Mouse (Mus musculus) ES-E14 (cell line): ENCODE data around the gene Cbl. TPM values are rescaled to one million over a fixed set of nuclear protein-coding genes. Genes with fewer than 3 reads are reported as not detected.

ENCODE experiments used
- DNase-seq: peaks from one replicate; pipeline ENCODE4 v3.0.0-alpha.2; 2013; ENCODE audit warnings: low read depth, low spot score
- H3K27ac ChIP-seq: 2 replicates; pipeline ENCODE4 v1.5.1; 2012; ENCODE audit warnings: low read depth, mild to moderate bottlenecking, low read length, moderate library complexity, mixed read lengths; ENCODE audit not compliant: poor library complexity, insufficient read depth, severe bottlenecking
- H3K36me3 ChIP-seq: 2 replicates; pipeline ENCODE4 v1.6.1; 2012; ENCODE audit warnings: mild to moderate bottlenecking, low read length, moderate library complexity, mixed read lengths; ENCODE audit not compliant: control insufficient read depth, poor library complexity, insufficient read depth, severe bottlenecking
- H3K4me1 ChIP-seq, 2 experiments: fragments of 150-350 bp in 1 of 2; sonication (generic) in 1 of 2; 2 replicates each; pipeline ENCODE4 v1.6.1; 2012; ENCODE audit warnings: low read length in 2 of 2, mild to moderate bottlenecking in 1 of 2, mixed read lengths in 1 of 2; ENCODE audit not compliant: control insufficient read depth in 2 of 2, insufficient read depth in 2 of 2, poor library complexity in 1 of 2
- H3K4me3 ChIP-seq, 2 experiments: fragments of 150-350 bp in 1 of 2; sonication (generic) in 1 of 2; 2 replicates each; pipeline ENCODE4 v1.5.1; 2012; ENCODE audit warnings: low read length in 2 of 2, low read depth in 1 of 2, mild to moderate bottlenecking in 1 of 2, mixed read lengths in 1 of 2; ENCODE audit not compliant: insufficient read depth in 1 of 2, poor library complexity in 1 of 2, severe bottlenecking in 1 of 2
- H3K9ac ChIP-seq: 2 replicates; pipeline ENCODE4 v1.6.1; 2012; ENCODE audit warnings: low read depth, mild to moderate bottlenecking, low read length, mixed read lengths; ENCODE audit not compliant: poor library complexity, insufficient read depth, severe bottlenecking
- H3K9me3 ChIP-seq: fragments of 150-350 bp; sonication (generic); 2 replicates; pipeline ENCODE4 v1.6.1; 2012; ENCODE audit warnings: low read depth, mild to moderate bottlenecking, low read length; ENCODE audit not compliant: control insufficient read depth, insufficient read depth
- CHD2 ChIP-seq: IDR thresholded peaks from 2 replicates; pipeline ENCODE4 v1.6.1; 2014; ENCODE audit warnings: mild to moderate bottlenecking, low read depth, low read length, inconsistent platforms
- HCFC1 ChIP-seq: IDR thresholded peaks from 2 replicates; pipeline ENCODE4 v1.6.1; 2012; ENCODE audit warnings: low read length, inconsistent platforms, borderline replicate concordance; ENCODE audit not compliant: insufficient read depth
- MAFK ChIP-seq: IDR thresholded peaks from 2 replicates; pipeline ENCODE4 v1.6.1; 2014; ENCODE audit warnings: mild to moderate bottlenecking, low read depth, low read length, inconsistent platforms; ENCODE audit not compliant: insufficient read depth
- ZC3H11A ChIP-seq: IDR thresholded peaks from 2 replicates; pipeline ENCODE4 v1.6.1; 2012; ENCODE audit warnings: low read depth, mild to moderate bottlenecking, inconsistent platforms, low read length, borderline replicate concordance
- ZNF384 ChIP-seq: IDR thresholded peaks from 2 replicates; pipeline ENCODE4 v1.6.1; 2012; ENCODE audit warnings: low read depth, low read length, inconsistent platforms
- in situ Hi-C, 2 experiments: fragments of 600-800 bp; cut with MboI; formaldehyde crosslinking; loops; one replicate each; pipeline ENCODE4 v1.15.1; 2025; ENCODE audit warnings: low sequenced_read_pairs in 2 of 2, inconsistent platforms in 1 of 2; ENCODE audit not compliant: unreplicated experiment in 2 of 2
- total RNA-seq: library from RNA; depleted of rRNA; stranded (reverse); fragments of 300-350 nt; gene quantifications from 2 replicates; pipeline ENCODE4 v1.2.3, GENCODE M21; 2012

Cbl gene
- total RNA-seq, 1 experiment: 17.3 TPM

DNA sequence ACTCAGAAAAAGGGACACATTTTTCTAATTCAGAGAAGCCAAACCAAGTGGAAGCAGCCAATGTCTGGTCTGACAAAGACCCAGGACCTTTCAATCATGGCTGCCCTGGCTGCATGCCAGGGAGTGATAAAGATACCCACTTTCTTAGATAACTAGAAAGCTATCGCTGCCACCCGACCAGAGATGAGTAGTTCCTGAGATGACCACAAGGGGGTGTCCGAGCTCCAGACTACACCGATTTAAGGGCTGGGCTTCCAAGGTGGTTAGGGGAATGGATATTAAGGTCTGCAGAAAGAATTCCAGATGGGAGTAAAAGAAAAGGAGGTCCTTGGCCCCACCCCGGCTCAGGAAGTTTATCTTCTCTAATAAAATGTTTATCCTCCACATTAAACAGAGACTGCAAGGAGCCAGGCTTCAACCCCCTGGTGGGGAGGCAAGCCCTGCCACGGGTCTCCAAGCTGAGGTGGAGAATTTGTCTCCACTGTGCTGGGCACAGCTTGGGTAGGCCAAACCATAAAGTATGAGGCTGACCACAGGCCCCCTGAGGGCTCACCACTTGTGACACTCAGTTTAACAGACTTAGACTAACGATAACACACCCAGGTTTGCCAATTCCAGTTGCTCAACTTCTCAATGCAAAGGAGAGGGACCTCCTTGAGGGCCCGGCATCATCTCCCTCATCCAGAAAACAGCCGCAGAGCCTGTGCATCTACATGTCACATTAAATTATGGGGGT lies 124.3 kb downstream of the Cbl start:
- no peak for DNase-seq
- peak; percentile 22; the same call in 1 of the 2 replicates for TF ChIP-seq ZC3H11A
- no peak for TF ChIP-seq HCFC1
- no peak overlapping the region for H3K9ac ChIP-seq
- in situ Hi-C loops: no loop called here
- no peak overlapping the region for H3K27ac ChIP-seq
- H3K4me1 ChIP-seq: peaks cover 0 to 23% of the 10 kb centered on the region in 2 experiments; a peak in 3 of 4 replicates
- H3K9me3 ChIP-seq: no peaks in the 10 kb centered on the region
- no peak overlapping the region for H3K4me3 ChIP-seq
- peaks cover 17% of the 10 kb centered on the region; the same call in 1 of the 2 replicates for H3K36me3 ChIP-seq

DNA sequence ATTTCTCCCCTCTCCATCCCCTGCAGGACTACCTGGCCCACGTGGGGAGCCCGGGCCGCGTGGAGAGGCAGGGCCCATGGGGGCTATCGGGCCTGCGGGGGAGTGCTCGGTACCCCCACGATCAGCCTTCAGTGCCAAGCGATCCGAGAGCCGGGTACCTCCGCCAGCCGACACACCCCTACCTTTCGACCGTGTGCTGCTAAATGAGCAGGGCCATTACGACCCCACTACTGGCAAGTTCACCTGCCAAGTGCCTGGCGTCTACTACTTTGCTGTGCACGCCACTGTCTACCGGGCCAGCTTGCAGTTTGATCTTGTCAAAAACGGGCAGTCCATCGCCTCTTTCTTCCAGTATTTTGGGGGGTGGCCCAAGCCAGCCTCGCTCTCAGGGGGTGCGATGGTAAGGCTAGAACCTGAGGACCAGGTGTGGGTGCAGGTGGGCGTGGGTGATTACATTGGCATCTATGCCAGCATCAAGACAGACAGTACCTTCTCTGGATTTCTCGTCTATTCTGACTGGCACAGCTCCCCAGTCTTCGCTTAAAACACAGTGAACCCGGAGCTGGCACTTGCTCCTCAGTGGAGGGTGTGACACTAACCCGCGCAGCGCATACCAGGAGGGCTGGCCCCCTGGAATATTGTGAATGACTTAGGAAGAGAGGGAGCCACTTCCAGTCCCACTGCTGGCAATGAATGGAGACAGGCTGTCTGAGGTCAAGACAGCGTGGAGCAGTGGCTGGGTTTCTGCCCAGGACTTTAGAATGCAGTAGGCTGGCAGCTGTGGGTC lies 125.4 kb downstream of the Cbl start:
- Histone ChIP-seq H3K4me1 (peaks cover 0 to 19% of the 10 kb centered on the region in 2 experiments; a peak in 2 of 4 replicates), H3K27ac (no peak overlapping the region), H3K9ac (peak overlapping the region; percentile 68; the same call in 1 of the 2 replicates), H3K4me3 (peak overlapping the region; percentile 5 to 66; a peak in 3 of 4 replicates), H3K36me3 (peaks cover 17% of the 10 kb centered on the region; the same call in 1 of the 2 replicates), H3K9me3 (no peaks in the 10 kb centered on the region)
- no peak for DNase-seq
- in situ Hi-C loops: no loop called here
- TF ChIP-seq CHD2 (no peak), MAFK (no peak), ZC3H11A (no peak), ZNF384 (no peak), HCFC1 (no peak)

DNA sequence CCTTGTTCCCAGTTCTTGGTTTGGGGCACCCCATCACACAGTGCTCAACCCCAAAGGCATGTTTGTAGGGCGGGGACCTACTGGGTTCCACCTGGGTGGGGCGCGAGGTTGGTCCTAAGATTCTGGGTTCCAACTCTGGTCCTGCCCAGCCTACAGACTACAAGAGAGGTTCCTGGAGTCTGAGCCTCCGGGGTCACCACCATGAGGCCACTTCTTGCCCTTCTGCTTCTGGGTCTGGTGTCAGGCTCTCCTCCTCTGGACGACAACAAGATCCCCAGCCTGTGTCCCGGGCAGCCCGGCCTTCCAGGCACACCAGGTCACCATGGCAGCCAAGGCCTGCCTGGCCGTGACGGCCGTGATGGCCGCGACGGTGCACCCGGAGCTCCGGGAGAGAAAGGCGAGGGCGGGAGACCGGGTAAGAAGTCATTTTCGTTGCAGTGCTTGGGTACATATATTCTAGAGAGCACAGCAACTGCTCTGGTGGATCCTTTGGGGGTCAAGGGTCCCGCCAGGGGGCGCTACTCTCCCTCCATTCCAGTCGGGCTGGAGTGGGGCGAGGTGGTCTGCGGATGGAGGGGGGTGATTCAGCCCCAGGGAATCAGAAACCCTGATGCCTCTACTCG lies 126.2 kb downstream of the Cbl start:
- peak overlapping the region; percentile 68 for H3K9ac ChIP-seq
- no peak for TF ChIP-seq ZNF384
- TF ChIP-seq CHD2: no peak
- TF ChIP-seq HCFC1: no peak
- TF ChIP-seq ZC3H11A: no peak
- no peak for TF ChIP-seq MAFK
- in situ Hi-C loops: no loop called here
- no peak overlapping the region for H3K27ac ChIP-seq
- DNase-seq: no peak
- peak overlapping the region; percentile 5 to 66; a peak in 3 of 4 replicates for H3K4me3 ChIP-seq
- H3K9me3 ChIP-seq: no peaks in the 10 kb centered on the region
- H3K4me1 ChIP-seq: peaks cover 0 to 19% of the 10 kb centered on the region in 2 experiments; a peak in 2 of 4 replicates
- H3K36me3 ChIP-seq: peaks cover 17% of the 10 kb centered on the region; the same call in 1 of the 2 replicates

DNA sequence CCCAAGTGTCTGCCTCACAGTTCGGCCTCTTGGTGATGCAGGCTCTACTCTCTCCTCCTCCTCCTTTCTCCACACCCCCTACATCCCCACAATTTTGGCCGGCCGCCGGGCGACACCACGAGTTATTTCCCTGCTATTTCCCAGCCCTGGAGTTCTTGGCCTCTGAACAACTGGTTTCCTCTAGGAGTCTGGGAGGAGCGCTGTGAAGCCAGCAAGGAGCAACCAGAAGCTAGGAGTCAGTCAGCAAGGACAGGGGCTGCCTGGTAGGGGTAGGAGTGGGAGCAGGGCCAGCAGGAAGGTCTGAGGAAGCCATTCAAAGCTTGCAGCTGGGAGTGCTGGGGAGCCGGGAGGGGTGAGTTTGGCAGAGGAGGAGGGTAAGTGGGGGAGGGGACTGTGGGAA lies 126.7 kb downstream of the Cbl start, which contains the start of gene C1qtnf5:
Gene C1qtnf5 (plus strand): TSS at position 136 of the 400 bp plus-strand sequence.
- H3K36me3 ChIP-seq: peaks cover 17% of the 10 kb centered on the region; the same call in 1 of the 2 replicates
- peaks cover 0 to 19% of the 10 kb centered on the region in 2 experiments; a peak in 2 of 4 replicates for H3K4me1 ChIP-seq
- no peak for DNase-seq
- H3K9ac ChIP-seq: peak within 1 kb of the TSS; percentile 68
- TF ChIP-seq HCFC1 (no peak), CHD2 (no peak), ZNF384 (no peak), MAFK (no peak), ZC3H11A (no peak)
- in situ Hi-C loops: no loop called here
- H3K27ac ChIP-seq: no peak within 1 kb of the TSS
- H3K9me3 ChIP-seq: no peaks in the 10 kb centered on the region
- peak within 1 kb of the TSS; percentile 9 to 66; a peak in 3 of 4 replicates for H3K4me3 ChIP-seq
